In genomic region chr6:121402661-121403244, GRCm38 (mm10) we compare ENCODE assay signal across 21 mouse cellular contexts. TPM values are rescaled to one million over a fixed set of nuclear protein-coding genes. Genes with fewer than 3 reads are reported as not detected.
A peak's percentile ranks its signal among the peaks of the same experiment; 100 is the strongest.
DNase-seq lines count a peak whose midpoint lies in the region; ATAC-seq and TF ChIP-seq lines count a peak whose summit lies in the region.
"Had no signal": no experiment of that assay in that cellular context is flagged by ENCODE, and none has a peak within 500 bp of the region (broad histone marks: within the 10 kb centered on the region; RNA-seq: fewer than 3 reads in every experiment).

No protein-coding gene starts in this region.

- H3K9ac ChIP-seq in midbrain, embryonic 11.5 days (ENCODE audit: low read length), result no peak overlapping the region
- no peak overlapping the region for H3K9ac ChIP-seq in forebrain, embryonic 15.5 days (replicated peaks)
- H3K9ac ChIP-seq in hindbrain, postnatal 0 days (replicated peaks; ENCODE audit: low read length), result peak overlapping the region; percentile 1; the same call in 1 of the 2 replicates
- 0 out of 2 replicates have a peak overlapping the region, but pooled peaks have one; percentile 7 for H3K9ac ChIP-seq in neural tube, embryonic 14.5 days (replicated peaks; ENCODE audit: low read depth, low read length)
- H3K9ac ChIP-seq: heart, embryonic 12.5 days; limb, embryonic 13.5 days; liver, embryonic 14.5 days had no signal

- H3K4me1 ChIP-seq in midbrain, embryonic 11.5 days (ENCODE audit: control insufficient read depth, insufficient read depth, low read length), result peaks cover 3% of the 10 kb centered on the region; the same call in 1 of the 2 replicates
- peaks cover 4% of the 10 kb centered on the region for H3K4me1 ChIP-seq in midbrain, embryonic 10.5 days
- peaks cover 15% of the 10 kb centered on the region for H3K4me1 ChIP-seq in forebrain, embryonic 15.5 days
- H3K4me1 ChIP-seq in hindbrain, postnatal 0 days (ENCODE audit: insufficient read depth, low read length), result peaks cover 5% of the 10 kb centered on the region; the same call in 1 of the 2 replicates
- peaks cover 7% of the 10 kb centered on the region; the same call in 1 of the 2 replicates for H3K4me1 ChIP-seq in neural tube, embryonic 14.5 days (ENCODE audit: control insufficient read depth, insufficient read depth, low read length)
- H3K4me1 ChIP-seq: heart, embryonic 12.5 days; limb, embryonic 13.5 days had no signal

- no peaks in the 10 kb centered on the region for H3K36me3 ChIP-seq in midbrain, embryonic 11.5 days (ENCODE audit: control insufficient read depth, insufficient read depth, low read length)
- H3K36me3 ChIP-seq in midbrain, embryonic 10.5 days, result no peaks in the 10 kb centered on the region
- no peaks in the 10 kb centered on the region for H3K36me3 ChIP-seq in forebrain, embryonic 15.5 days
- no peaks in the 10 kb centered on the region for H3K36me3 ChIP-seq in hindbrain, postnatal 0 days (ENCODE audit: insufficient read depth, low read length)
- no peaks in the 10 kb centered on the region for H3K36me3 ChIP-seq in neural tube, embryonic 14.5 days (ENCODE audit: control insufficient read depth, insufficient read depth, low read length)
- H3K36me3 ChIP-seq: G1E; heart, embryonic 12.5 days; limb, embryonic 13.5 days had no signal

- H3K4me3 ChIP-seq in midbrain, embryonic 11.5 days (ENCODE audit: low read depth, low read length), result no peak overlapping the region
- H3K4me3 ChIP-seq in midbrain, embryonic 10.5 days, result no peak overlapping the region
- no peak overlapping the region for H3K4me3 ChIP-seq in forebrain, embryonic 15.5 days
- no peak overlapping the region for H3K4me3 ChIP-seq in hindbrain, postnatal 0 days (ENCODE audit: low read length)
- H3K4me3 ChIP-seq in neural tube, embryonic 14.5 days (ENCODE audit: low read depth, low read length), result no peak overlapping the region
- H3K4me3 ChIP-seq: heart, embryonic 12.5 days; limb, embryonic 13.5 days; myocyte had no signal

- no peaks in the 10 kb centered on the region for H3K9me3 ChIP-seq in midbrain, embryonic 11.5 days (ENCODE audit: control insufficient read depth, low read length)
- H3K9me3 ChIP-seq in midbrain, embryonic 10.5 days (replicated peaks), result no peaks in the 10 kb centered on the region
- H3K9me3 ChIP-seq in forebrain, embryonic 15.5 days, result no peaks in the 10 kb centered on the region
- no peaks in the 10 kb centered on the region for H3K9me3 ChIP-seq in hindbrain, postnatal 0 days (ENCODE audit: low read length)
- no peaks in the 10 kb centered on the region for H3K9me3 ChIP-seq in neural tube, embryonic 14.5 days (ENCODE audit: control insufficient read depth, low read length)
- H3K9me3 ChIP-seq: G1E; heart, embryonic 12.5 days; limb, embryonic 13.5 days had no signal

- TF ChIP-seq CTCF in hindbrain, postnatal 0 days (IDR thresholded peaks at IDR 0.05; ENCODE audit: low read depth), result no peak

- 84% methylated on average over 8 of the region's 8 CpGs for WGBS in midbrain, embryonic 11.5 days
- WGBS in midbrain, embryonic 10.5 days, result 88% methylated on average over 8 of the region's 8 CpGs
- WGBS in forebrain, embryonic 15.5 days, result 43% methylated on average over 8 of the region's 8 CpGs
- 38% methylated on average over 8 of the region's 8 CpGs for WGBS in hindbrain, postnatal 0 days
- WGBS in neural tube, embryonic 14.5 days, result 61% methylated on average over 8 of the region's 8 CpGs

- no peak overlapping the region for H3K27ac ChIP-seq in midbrain, embryonic 11.5 days (ENCODE audit: low read depth, low read length)
- no peak overlapping the region for H3K27ac ChIP-seq in midbrain, embryonic 10.5 days (replicated peaks)
- peak overlapping the region; percentile 21 for H3K27ac ChIP-seq in forebrain, embryonic 15.5 days (replicated peaks)
- H3K27ac ChIP-seq in hindbrain, postnatal 0 days, result peak overlapping the region; percentile 64; the same call in 1 of the 2 replicates
- H3K27ac ChIP-seq in neural tube, embryonic 14.5 days (ENCODE audit: low read depth, low read length), result peak overlapping the region; percentile 75
- H3K27ac ChIP-seq: kidney, postnatal 0 days; limb, embryonic 13.5 days; liver, embryonic 14.5 days; stomach, postnatal 0 days had no signal

- DNase-seq in midbrain, embryonic 11.5 days (ENCODE audit: low spot score, missing footprints), result peak; percentile 33
- no peak for DNase-seq in midbrain, embryonic 10.5 days (ENCODE audit: low spot score)
- DNase-seq in hindbrain, postnatal 0 days (ENCODE audit: low spot score), result no peak
- DNase-seq in kidney, postnatal 4 days, result no peak
- DNase-seq in thymus, postnatal 4 days, result no peak
- DNase-seq: cerebellum, adult 11-12 months; cerebellum, postnatal 25 days; heart, postnatal 36 days; right cerebral cortex, postnatal 14 days; thymus, postnatal 36 days had no signal

- H3K4me2 ChIP-seq in midbrain, embryonic 11.5 days, result no peak overlapping the region
- H3K4me2 ChIP-seq in forebrain, embryonic 15.5 days (replicated peaks), result no peak overlapping the region
- no peak overlapping the region for H3K4me2 ChIP-seq in hindbrain, postnatal 0 days (ENCODE audit: low read depth, low read length)
- H3K4me2 ChIP-seq in neural tube, embryonic 14.5 days (ENCODE audit: low read depth, low read length), result no peak overlapping the region
- H3K4me2 ChIP-seq: heart, embryonic 12.5 days; limb, embryonic 13.5 days had no signal

- no peaks in the 10 kb centered on the region for H3K27me3 ChIP-seq in midbrain, embryonic 11.5 days (ENCODE audit: control insufficient read depth, insufficient read depth, low read length)
- H3K27me3 ChIP-seq in midbrain, embryonic 10.5 days (ENCODE audit: low read depth, poor library complexity, severe bottlenecking), result no peaks in the 10 kb centered on the region
- no peaks in the 10 kb centered on the region for H3K27me3 ChIP-seq in forebrain, embryonic 15.5 days
- H3K27me3 ChIP-seq in hindbrain, postnatal 0 days (ENCODE audit: insufficient read depth, low read length), result no peaks in the 10 kb centered on the region
- H3K27me3 ChIP-seq in neural tube, embryonic 14.5 days (ENCODE audit: control insufficient read depth, insufficient read depth, low read length), result no peaks in the 10 kb centered on the region

- no peak for ATAC-seq in midbrain, embryonic 11.5 days (ENCODE audit: low FRiP score)
- peak; percentile 49 for ATAC-seq in forebrain, embryonic 15.5 days (replicated peaks)
- ATAC-seq in hindbrain, postnatal 0 days, result peak; percentile 63
- ATAC-seq in neural tube, embryonic 14.5 days (ENCODE audit: low read depth), result peak; percentile 46
- ATAC-seq: intestine, embryonic 16.5 days; lung, postnatal 0 days had no signal

RNA-seq across cellular contexts. Expression of gene Slc6a12, which starts 59.9 kb away (rescaled TPM):
- polyA plus RNA-seq in midbrain, embryonic 11.5 days (2014; fragmentation: Nextera tagmentation; extraction: Ambion mirVana), result 0.22 TPM in 1 of 2 replicates, not detected in the other
- 0.10 TPM in 1 of 2 replicates, not detected in the other for polyA plus RNA-seq in midbrain, embryonic 10.5 days (2016; fragmentation: Nextera tagmentation; extraction: Ambion mirVana)
- 0.47 and 0.49 TPM in 2 replicates for polyA plus RNA-seq in forebrain, embryonic 15.5 days (2015; fragmentation: Nextera tagmentation; extraction: Ambion mirVana)
- total RNA-seq in hindbrain, postnatal 0 days (2014; rRNA removed), result 7.1 and 12.8 TPM in 2 replicates
- polyA plus RNA-seq in hindbrain, postnatal 0 days (2015; fragmentation: Nextera tagmentation; extraction: Ambion mirVana), result 5.7 and 5.9 TPM in 2 replicates
- 1.7 TPM in 1 of 2 replicates, not detected in the other for polyA plus RNA-seq in neural tube, embryonic 14.5 days (2014; fragmentation: Nextera tagmentation; extraction: Ambion mirVana)
- total RNA-seq: G1E; heart, postnatal 36 days had no signal
- polyA plus RNA-seq: G1E; heart, embryonic 12.5 days; limb, embryonic 13.5 days; lung, postnatal 0 days; myocyte had no signal

Comparison
In these comparisons a context has a peak if more than half of its experiments do, and no peak if none do; other contexts are left out.
1. H3K27ac ChIP-seq: peak in forebrain, embryonic 15.5 days (single experiment), hindbrain, postnatal 0 days (single experiment) and neural tube, embryonic 14.5 days (single experiment); none in midbrain, embryonic 11.5 days (single experiment) and midbrain, embryonic 10.5 days (single experiment).
2. H3K9ac ChIP-seq: peak in hindbrain, postnatal 0 days (single experiment) and neural tube, embryonic 14.5 days (single experiment); none in midbrain, embryonic 11.5 days (single experiment) and forebrain, embryonic 15.5 days (single experiment).